Mouse (Mus musculus) lung, embryonic 14.5 days (tissue): ENCODE results near the gene Dvl2. TPM values are rescaled to one million over a fixed set of nuclear protein-coding genes. Genes with fewer than 3 reads are reported as not detected.

Experiments
- ATAC-seq: fragments of 200-750 bp; cut with Nextera tagmentation; 2 replicates; pipeline ENCODE4 v1.8.0; 2017; ENCODE audit warnings: mild to moderate bottlenecking, moderate TSS enrichment, moderate library complexity; ENCODE audit not compliant: insufficient read depth
- DNase-seq: peaks from one replicate; pipeline ENCODE4 v3.0.0-alpha.2; 2015
- H3K27ac ChIP-seq: fragments of 300-500 bp; sonication (generic); 2 replicates; pipeline ENCODE4 v1.5.1; 2014; ENCODE audit warnings: low read depth, mild to moderate bottlenecking, moderate library complexity
- H3K27me3 ChIP-seq: fragments of 300-500 bp; sonication (generic); 2 replicates; pipeline ENCODE4 v1.6.1; 2014; ENCODE audit warnings: low read length, control low read depth; ENCODE audit not compliant: insufficient read depth
- H3K36me3 ChIP-seq: fragments of 300-500 bp; sonication (generic); 2 replicates; pipeline ENCODE4 v1.6.1; 2014; ENCODE audit warnings: control low read depth; ENCODE audit not compliant: insufficient read depth
- H3K4me1 ChIP-seq: fragments of 300-500 bp; sonication (generic); 2 replicates; pipeline ENCODE4 v1.6.1; 2014; ENCODE audit warnings: antibody characterized with exemption, control low read depth; ENCODE audit not compliant: insufficient read depth
- H3K4me2 ChIP-seq: fragments of 300-500 bp; sonication (generic); 2 replicates; pipeline ENCODE4 v1.6.1; 2014; ENCODE audit warnings: mild to moderate bottlenecking
- H3K4me3 ChIP-seq: fragments of 300-500 bp; sonication (generic); 2 replicates; pipeline ENCODE4 v1.5.1; 2014; ENCODE audit warnings: low read depth, low read length
- H3K9ac ChIP-seq: fragments of 300-500 bp; sonication (generic); 2 replicates; pipeline ENCODE4 v1.6.1; 2014
- H3K9me3 ChIP-seq: fragments of 300-500 bp; sonication (generic); 2 replicates; pipeline ENCODE4 v1.6.1; 2016; ENCODE audit warnings: low read depth, low read length, control low read depth
- CTCF ChIP-seq: IDR thresholded peaks from 2 replicates; pipeline ENCODE4 v1.5.1; 2016; ENCODE audit warnings: antibody characterized with exemption, low read depth
- WGBS: fragments of 180-500 bp; shearing (Covaris S2); extraction: QIAGEN DNeasy Blood & Tissue Kit; methylation state at CpG from one replicate; pipeline ENCODE4 v1.1.7; 2014; 5-methylcytosine and 5-hydroxymethylcytosine counted together
- polyA plus RNA-seq: library from polyadenylated mRNA; unstranded; fragments of >200 nt; fragmentation: Nextera tagmentation; extraction: Ambion mirVana; gene quantifications from 2 replicates; pipeline ENCODE4 v1.2.1, GENCODE M21; 2014

The Dvl2 gene
- polyA plus RNA-seq, 1 experiment from 2014 or later, result 40.8 TPM

GRCm38 (mm10) chr11:70021264-70022132 is 21.1 kb downstream of the Dvl2 start:
- H3K9ac ChIP-seq, result no peak overlapping the region

DNA sequence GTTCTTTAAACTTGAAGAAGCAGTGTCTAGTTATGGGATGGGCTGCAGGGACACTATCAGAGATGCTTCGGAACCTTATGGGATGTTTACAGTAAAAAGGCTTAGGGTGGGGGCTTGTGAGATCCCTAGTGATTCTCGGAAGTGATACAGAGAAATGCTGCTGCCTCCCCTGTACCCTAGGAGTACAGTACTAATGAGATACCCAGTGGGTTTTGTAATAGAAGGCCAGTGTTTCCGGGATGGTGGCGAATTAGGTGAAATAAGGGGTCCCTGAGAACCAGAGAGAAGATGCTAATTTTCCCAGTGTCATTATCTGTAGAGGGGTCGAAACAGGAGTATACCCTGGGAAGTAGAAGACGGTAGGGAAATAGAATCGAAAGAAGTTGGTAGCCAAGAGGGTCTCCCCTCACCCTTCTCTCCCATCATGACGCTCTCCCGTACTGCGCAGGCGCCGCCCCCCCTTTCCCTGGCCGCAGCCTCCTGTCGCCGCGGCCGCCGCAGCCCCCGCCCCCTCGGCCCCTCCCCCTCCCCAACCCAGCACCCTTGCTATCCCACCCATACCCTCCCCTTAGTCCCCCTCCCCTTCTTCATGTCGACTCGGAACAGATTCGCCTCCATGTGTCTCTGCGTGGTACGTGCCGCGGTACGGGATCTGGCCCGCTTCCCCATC is 23.2 kb downstream of the Dvl2 start:
- Histone ChIP-seq H3K36me3 (no peaks in the 10 kb centered on the region), H3K4me3 (peak overlapping the region; percentile 33), H3K4me1 (peaks cover 38% of the 10 kb centered on the region), H3K27me3 (no peaks in the 10 kb centered on the region), H3K9ac (peak overlapping the region; percentile 47), H3K27ac (peak overlapping the region; percentile 36; the same call in 1 of the 2 replicates), H3K4me2 (peak overlapping the region; percentile 63), H3K9me3 (no peaks in the 10 kb centered on the region)
- WGBS, result 4% methylated on average over 29 of the region's 29 CpGs
- DNase-seq (peak; percentile 66), ATAC-seq (no peak)
- TF ChIP-seq CTCF, result no peak

More at GRCm38 (mm10) chr11:70021264-70022132, 21.1 kb downstream of the Dvl2 start:
- Histone ChIP-seq H3K9me3 (no peaks in the 10 kb centered on the region), H3K4me2 (peak overlapping the region; percentile 93), H3K27me3 (no peaks in the 10 kb centered on the region), H3K36me3 (no peaks in the 10 kb centered on the region), H3K4me1 (peaks cover 31% of the 10 kb centered on the region), H3K4me3 (peak overlapping the region; percentile 66), H3K27ac (peak overlapping the region; percentile 67; the same call in 1 of the 2 replicates)
- ATAC-seq (peak; percentile 62), DNase-seq (peak; percentile 99)
- WGBS, result 1% methylated on average over 40 of the region's 40 CpGs
- TF ChIP-seq CTCF, result peak; percentile 35

- no peaks in the 10 kb centered on the region for H3K36me3 ChIP-seq
- peak overlapping the region; percentile 46; the same call in 1 of the 2 replicates for H3K27ac ChIP-seq
- DNase-seq (no peak), ATAC-seq (no peak)
- TF ChIP-seq CTCF, result no peak
- H3K9ac ChIP-seq, result peak overlapping the region; percentile 47
- H3K4me3 ChIP-seq, result peak overlapping the region; percentile 33
- 4% methylated on average over 6 of the region's 6 CpGs for WGBS
- no peaks in the 10 kb centered on the region for H3K9me3 ChIP-seq
- no peaks in the 10 kb centered on the region for H3K27me3 ChIP-seq
- peaks cover 37% of the 10 kb centered on the region for H3K4me1 ChIP-seq
- peak overlapping the region; percentile 63 for H3K4me2 ChIP-seq
These were observed 23.7 kb downstream of the Dvl2 start for GRCm38 (mm10) chr11:70024151-70024514.

GRCm38 (mm10) chr11:70026689-70027088 is 26.3 kb downstream of the Dvl2 start:
- Histone ChIP-seq H3K9me3 (no peaks in the 10 kb centered on the region), H3K27me3 (no peaks in the 10 kb centered on the region), H3K4me3 (peak overlapping the region; percentile 31), H3K4me2 (peak overlapping the region; percentile 65), H3K36me3 (peaks cover 14% of the 10 kb centered on the region), H3K4me1 (peaks cover 42% of the 10 kb centered on the region), H3K27ac (peak overlapping the region; percentile 26; the same call in 1 of the 2 replicates), H3K9ac (peak overlapping the region; percentile 14; the same call in 1 of the 2 replicates)
- DNase-seq, result peak; percentile 82
- TF ChIP-seq CTCF, result no peak
- ATAC-seq, result peak; percentile 75
- 0% methylated on average over 19 of the region's 19 CpGs for WGBS

GRCm38 (mm10) chr11:70027397-70027796 is 27.0 kb downstream of the Dvl2 start:
- H3K27me3 ChIP-seq, result no peaks in the 10 kb centered on the region
- TF ChIP-seq CTCF, result no peak
- no peaks in the 10 kb centered on the region for H3K9me3 ChIP-seq
- DNase-seq (peak; percentile 10), ATAC-seq (no peak)
- peak overlapping the region; percentile 31; the same call in 1 of the 2 replicates for H3K4me3 ChIP-seq
- peak overlapping the region; percentile 65 for H3K4me2 ChIP-seq
- WGBS, result 42% methylated on average over 9 of the region's 9 CpGs
- H3K4me1 ChIP-seq, result peaks cover 42% of the 10 kb centered on the region
- H3K9ac ChIP-seq, result peak overlapping the region; percentile 14; the same call in 1 of the 2 replicates
- H3K27ac ChIP-seq, result peak overlapping the region; percentile 26; the same call in 1 of the 2 replicates
- peaks cover 20% of the 10 kb centered on the region for H3K36me3 ChIP-seq

DNA sequence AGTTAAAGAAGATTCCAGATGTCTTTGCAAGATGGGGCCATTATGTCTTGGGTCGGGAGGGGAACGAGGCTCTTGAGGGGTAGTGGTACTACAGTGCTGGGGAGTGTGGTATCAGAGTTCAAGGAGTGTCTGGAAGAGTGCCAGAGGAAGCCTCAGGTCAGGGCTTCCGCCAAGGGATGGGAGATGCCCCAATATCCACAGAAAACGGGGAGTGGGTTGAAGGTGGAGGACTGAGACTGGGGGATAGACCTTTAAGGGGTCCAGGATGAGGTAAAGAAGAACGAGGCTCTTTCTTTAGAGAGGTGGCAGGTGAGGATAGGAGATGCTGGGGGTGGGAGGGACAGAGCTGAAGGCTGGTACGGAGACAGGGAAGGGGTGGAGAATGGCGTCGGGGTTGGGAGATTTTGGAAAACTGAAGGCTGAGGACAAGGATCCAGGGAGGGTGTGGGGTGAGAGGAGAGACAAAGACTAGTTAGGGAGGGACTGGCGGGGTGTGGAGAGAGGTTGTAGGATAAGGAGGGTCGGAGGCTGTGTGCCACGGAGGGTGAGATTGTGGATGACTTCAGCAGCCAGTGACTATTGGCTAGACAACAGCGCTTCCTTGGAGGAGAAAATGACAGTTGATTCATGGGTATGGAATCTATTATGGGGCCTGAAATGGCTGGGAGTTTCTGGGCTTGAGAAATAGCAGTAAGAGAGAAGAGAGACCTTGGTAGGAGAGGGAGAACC is 28.2 kb downstream of the Dvl2 start:
- no peak for TF ChIP-seq CTCF
- Histone ChIP-seq H3K4me1 (peaks cover 38% of the 10 kb centered on the region), H3K4me3 (peak overlapping the region; percentile 21), H3K9me3 (no peaks in the 10 kb centered on the region), H3K36me3 (peaks cover 30% of the 10 kb centered on the region), H3K27me3 (no peaks in the 10 kb centered on the region), H3K27ac (peak overlapping the region; percentile 76), H3K4me2 (peak overlapping the region; percentile 65), H3K9ac (no peak overlapping the region; the same call in 1 of the 2 replicates)
- 16% methylated on average over 12 of the region's 12 CpGs for WGBS
- ATAC-seq, result peak; percentile 3; the same call in 1 of the 2 replicates
- DNase-seq, result no peak
